Mouse (Mus musculus) liver, embryonic 14.5 days (tissue): ENCODE measurements around the gene Tex2.

Experiments
- CTCF ChIP-seq: IDR thresholded peaks from 2 replicates; pipeline ENCODE4 v1.5.1; 2016; ENCODE audit warnings: antibody characterized with exemption, low read depth, control low read depth
- EP300 ChIP-seq: IDR thresholded peaks from 2 replicates; pipeline ENCODE4 v1.6.1; 2016; ENCODE audit warnings: antibody characterized with exemption, low read depth

GRCm38 (mm10) chr11:106482867-106483266 is 130.4 kb downstream of the Tex2 start:
- no peak for TF ChIP-seq CTCF
- no peak for TF ChIP-seq EP300
